Mouse (Mus musculus): ENCODE results near the gene Crtap.

DNA sequence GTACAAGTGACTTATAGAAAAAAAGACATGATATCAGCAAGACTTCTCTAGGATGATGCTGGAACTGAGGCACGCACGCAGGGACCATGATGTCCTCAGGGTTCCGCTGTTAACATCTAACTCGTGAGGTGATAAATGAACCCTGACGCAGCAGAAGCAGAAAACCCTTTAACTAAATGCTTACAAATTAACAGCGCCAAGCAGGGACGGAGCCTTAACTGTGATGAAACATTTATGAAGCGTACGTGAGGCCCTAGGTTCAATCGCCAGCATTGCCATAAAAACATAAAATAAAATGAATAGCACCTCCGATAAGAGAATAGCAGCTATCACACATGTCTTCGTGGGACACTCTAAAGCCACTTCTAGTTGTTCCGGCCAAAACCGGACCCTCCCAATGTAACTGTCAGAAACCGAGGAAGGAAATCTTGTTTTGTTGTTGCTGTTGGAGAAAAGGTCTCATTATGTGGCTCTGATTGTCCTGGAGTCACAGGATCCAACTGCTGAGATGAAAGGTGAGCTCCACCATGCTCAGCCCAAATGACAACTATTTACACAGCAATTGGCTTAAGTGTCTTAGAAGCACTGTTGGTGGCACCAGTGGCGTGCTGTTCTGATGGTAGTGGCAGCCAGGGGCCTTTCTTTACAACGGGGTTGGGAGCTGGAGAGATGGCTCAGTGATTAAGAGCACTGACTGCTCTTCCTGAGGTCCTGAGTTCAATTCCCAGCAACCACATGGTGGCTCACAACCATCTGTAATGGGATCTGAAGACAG lies 7.4 kb downstream of the Crtap start:
- TF ChIP-seq POLR2A (IDR thresholded peaks at IDR 0.05; ENCODE audit: low read depth, low read length) (no peak), CTCF (conservative IDR thresholded peaks at IDR 0.05; ENCODE audit: insufficient read depth, insufficient read length, low read depth, low read length) (no peak)

Data from kidney, adult 2 months (tissue).